Mouse (Mus musculus): ENCODE results near the gene Sv2c. TPM values are rescaled to one million over a fixed set of nuclear protein-coding genes. Genes with fewer than 3 reads are reported as not detected.
A peak's percentile ranks its signal among the peaks of the same experiment; 100 is the strongest.
"Not testable (repeated sequence)": the region's sequence is repeated elsewhere in the genome, so short reads cannot be mapped to it uniquely, and the experiment has no call there.

Gene Sv2c
- total RNA-seq, 4 experiments from 2014 or later: 0.25 to 0.83 (median 0.35) TPM

DNA sequence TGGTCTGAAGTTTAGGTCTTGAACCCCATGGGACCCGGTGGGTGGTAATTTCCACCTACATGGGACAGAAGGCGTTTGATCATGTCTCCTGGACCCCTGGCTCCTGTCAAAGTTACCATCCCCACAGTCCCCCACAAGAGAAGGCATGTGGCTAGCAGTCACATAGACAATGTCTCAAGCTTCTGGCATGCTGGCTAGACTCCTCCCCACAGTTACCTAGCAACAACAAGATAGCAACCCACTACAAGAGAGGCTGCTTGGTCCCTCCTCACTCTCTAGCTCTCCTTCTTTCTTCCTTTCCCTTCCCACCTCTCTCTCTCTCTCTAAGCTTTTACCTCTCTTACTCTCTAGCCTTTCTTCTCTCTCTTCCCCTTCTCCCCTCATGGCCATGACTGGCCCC, 164.3 kb downstream of the Sv2c start:
- DNase-seq (ENCODE audit: low spot score): not testable (repeated sequence)

DNA sequence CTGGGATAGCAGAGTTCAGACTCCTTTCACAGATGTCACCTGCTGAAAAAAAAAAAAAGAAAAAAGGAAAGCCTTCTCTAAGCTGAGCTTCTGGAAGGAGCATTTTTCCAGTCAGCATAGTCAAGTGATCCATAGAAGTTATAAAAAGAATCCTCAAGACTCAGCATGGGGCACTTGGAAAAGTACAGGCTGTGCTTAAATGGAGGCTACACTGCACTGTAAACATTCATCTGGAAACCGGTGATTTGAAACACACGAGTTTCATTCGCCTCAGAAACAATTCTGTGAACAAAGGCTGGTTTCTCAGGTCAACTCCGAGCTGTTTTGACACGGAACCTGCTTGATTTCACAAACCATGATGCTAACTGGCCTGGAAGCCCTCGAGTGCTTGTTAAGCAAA, 165.6 kb downstream of the Sv2c start:
- DNase-seq (ENCODE audit: low spot score): no peak

DNA sequence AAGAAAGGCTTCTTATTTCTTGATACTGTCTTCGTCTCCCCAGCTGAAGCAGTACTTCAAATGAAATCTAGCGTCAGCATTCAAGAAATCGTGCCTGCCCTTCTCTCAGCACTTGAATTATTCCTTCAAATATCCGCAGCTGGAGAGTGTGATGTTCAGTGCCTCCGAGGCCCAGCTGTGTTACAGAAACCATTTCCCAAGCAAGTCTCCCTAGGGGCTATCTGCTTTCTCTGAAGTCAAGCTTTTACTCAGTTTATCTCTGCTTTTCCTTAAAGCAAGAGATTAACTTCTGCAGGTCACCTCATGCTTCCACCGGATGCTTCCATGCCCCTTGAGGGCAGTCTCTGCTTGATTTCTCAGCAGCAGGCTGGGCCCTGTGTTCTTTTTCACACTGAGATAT, 166.8 kb downstream of the Sv2c start:
- no peak for DNase-seq (ENCODE audit: low spot score)

DNA sequence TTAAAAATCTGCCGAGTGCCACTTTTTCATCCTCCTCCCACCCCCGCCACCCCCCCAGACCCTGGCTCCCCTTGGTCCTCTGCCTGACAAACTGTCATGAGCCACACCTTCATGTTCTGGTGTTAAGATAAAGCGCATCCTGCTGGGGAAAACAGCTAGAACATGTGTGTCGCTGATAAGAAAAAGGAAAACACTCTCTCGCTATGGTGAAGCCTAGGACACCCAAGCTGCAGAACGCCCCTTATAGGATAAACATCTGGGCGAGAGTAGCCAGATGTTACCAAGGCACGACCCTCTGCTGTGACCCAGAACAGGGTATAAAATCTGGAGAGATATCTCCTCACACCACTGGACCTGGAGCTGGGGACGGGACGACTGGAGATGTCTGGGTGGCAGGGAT, 167.2 kb downstream of the Sv2c start:
- DNase-seq (ENCODE audit: low spot score): no peak

DNA sequence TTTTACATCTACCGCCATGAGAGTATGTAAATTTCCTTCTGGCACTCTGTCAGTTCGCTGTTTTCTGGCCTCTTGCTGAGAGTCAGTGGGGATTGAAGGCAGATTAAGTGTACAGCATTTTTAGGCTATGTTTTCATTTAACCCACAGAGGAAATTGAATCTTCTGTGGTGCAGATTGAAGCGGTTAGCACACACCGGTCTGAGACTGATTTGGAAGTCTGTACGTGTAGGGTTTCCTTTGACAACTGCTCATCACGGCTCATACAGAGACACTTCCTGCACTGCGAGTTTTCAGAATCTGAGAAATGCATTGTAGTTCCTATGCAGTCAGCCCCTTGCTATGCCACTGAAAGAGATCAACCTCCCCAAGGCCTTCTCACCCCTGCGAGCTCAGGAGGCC, 168.2 kb downstream of the Sv2c start:
- no peak for DNase-seq (ENCODE audit: low spot score)

DNA sequence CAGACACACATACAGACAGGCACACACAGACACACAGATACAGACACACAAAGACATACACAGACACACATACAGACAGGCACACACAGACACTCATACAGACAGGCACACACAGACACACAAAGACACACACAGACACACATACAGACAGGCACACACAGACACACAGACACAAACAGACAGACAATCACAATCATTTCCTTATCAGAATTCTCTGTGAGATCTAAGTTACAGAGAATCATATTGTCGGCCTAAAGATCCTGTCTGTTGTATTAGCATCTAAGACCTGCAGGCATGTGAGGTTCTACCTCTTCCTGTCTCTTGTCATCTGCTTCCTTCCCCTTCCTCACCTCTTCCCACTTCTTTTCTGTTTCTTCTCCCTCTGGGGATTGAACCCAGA, 168.7 kb downstream of the Sv2c start:
- no peak for DNase-seq (ENCODE audit: low spot score)

DNA sequence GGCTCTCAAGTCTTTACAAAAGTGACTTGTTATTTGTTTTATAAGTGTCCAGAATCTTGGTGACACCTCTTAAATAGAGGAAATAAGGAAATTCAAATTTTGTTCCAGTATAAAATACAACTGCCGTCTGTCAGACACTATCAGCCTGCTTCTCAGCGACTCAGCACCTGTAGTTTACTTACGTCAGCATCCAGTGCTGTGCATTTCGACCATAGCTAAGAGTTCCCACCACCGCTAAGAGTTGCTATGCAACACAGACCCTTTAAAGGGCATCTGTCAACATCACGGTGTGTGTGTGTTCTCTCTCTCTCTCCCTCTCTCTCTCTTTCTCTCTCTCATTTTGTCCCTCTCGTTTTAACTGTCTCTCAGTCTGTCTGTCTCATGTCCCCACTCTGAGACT, 170.5 kb downstream of the Sv2c start:
- DNase-seq (ENCODE audit: low spot score): no peak

DNA sequence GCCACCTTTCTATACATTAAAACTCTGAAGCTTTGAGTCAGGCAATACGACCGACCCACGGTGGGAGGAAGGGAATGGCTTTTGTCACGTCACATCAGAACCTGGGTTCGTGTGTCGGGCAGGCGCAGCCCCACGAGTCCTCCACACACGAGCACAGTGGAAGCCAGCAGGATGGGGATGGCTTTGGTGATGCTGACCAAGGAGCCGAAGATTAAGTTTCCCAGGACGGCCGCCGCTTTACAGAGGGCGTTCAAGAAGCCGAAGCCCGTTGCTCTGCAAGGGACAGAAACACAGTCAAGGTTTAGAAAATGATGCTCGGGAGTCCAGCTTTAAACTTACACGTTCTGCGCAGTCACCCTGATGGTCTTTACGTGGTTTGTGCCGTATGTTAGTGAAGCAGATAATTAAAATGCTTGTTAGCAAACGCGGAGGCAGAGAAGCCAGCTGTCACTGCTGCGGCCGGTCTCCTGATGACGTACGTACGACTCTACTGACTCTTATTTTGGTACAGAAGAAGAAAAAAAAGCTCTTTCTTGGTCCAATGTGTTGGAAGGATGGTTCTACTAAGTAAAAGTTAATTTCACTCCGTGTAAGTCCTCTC, 171.1 kb downstream of the Sv2c start:
- DNase-seq (ENCODE audit: low spot score): peak; percentile 31

DNA sequence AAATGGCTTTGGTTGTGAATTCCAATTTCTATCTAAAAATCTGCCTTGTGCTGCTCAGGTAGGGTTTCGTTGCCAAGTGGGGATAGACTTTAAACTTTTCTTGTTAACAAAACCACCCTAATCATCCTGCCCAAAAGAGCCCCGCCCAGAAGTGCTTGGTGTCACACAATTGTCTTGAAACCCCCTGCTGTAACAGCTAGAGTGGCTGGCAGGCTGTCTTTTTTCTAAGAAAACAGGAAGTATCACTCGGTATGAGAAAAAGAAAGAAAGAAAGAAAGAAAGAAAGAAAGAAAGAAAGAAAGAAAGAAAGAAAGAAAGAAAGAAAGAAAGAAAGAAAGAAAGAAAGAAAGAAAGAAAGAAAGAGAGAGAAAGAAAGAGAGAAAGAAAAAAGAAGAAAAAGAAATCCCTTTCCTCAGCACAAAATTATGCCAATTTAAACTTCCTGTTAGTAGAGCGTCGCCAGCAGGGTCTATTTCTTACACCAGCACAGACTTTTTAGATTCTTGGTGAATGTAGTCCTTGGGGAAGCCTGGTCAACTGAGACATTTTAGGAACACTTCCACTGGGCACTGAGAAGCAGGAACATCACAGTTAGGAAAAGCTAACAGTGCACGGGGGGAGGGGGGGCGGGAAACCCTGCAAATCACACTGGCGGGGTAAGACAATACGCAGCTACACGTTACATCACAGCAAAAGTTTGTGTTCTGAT, 171.7 kb downstream of the Sv2c start:
- DNase-seq (ENCODE audit: low spot score): no peak

DNA sequence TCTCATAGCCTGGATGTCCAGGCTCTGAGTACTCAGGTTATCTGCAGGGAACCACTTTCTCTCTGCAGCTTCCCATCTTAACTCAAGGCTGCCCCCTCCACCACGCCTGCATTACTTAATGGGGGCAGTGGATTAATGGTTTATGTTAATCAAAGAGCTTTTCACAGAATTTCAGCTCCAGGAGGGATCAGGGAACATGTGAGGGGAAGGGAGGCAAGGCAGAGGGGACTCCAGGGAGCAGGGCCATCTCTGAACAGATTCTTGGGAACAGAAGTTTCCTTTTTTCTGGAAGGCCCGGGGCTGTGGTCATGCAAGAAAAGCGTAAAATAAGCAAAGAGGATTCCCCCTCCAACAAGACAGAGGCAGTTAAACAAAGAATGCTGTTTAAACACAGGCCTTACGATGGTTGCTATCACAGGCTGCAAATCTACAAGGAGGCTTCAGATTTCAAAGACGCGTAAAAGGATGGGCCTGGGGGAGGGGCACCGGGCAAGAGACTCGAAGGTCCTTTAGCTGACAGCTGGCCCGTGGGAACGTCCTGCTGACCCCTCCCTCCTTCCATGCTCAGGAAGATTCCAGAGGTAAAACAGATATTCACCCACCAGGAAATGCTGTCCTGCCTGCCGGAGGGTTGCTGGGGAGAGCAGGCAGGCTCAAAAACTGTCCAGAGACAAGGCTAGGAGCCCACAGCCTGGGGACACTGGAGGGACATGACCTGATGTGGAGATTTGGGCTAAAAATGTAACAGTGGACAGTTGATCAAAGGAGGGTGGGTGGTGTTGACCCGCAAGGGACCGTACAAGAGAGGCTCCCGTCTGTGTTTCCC, 172.5 kb downstream of the Sv2c start:
- no peak for DNase-seq (ENCODE audit: low spot score)

DNA sequence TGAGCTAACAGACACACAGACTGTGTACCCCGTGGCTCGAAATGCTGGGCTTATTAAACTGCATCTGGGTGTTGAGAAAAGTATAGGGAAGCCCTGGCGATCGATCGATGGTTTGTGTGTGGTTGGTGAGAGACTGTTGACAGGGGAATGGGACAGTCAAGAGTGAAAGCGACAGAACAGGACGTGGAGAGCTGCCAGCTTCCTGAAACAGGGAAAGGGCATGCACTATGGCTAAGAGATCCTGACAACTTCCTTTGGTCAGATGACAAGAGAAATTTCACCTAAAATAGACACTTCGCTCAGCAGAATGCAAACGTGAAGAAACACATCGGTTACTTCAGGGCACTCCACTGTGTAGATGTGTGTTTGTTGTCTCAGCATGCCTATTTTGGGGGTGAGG, 175.2 kb downstream of the Sv2c start:
- DNase-seq (ENCODE audit: low spot score): peak; percentile 37

DNA sequence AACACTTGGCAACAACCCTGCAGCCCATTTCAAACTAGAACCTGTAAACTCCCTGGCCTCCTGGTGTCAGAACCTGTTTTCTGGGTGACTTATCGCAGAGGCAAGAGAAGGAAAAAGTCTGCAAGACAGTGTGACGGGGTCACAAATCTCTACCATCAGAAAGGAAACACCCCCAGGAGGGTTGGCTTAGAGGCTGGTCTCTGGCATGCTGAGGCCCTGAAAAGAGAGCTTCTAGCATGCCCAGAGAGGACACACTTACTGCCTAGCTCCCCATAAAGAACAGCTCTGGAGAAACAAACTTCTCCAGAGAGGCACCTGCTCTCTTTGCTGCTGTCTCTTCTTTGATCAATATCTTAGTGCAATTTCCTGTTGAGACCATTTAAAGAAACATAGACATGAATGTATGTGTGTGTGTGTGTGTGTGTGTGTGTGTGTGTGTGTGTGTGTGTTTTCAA, 176.0 kb downstream of the Sv2c start:
- DNase-seq (ENCODE audit: low spot score): no peak

DNA sequence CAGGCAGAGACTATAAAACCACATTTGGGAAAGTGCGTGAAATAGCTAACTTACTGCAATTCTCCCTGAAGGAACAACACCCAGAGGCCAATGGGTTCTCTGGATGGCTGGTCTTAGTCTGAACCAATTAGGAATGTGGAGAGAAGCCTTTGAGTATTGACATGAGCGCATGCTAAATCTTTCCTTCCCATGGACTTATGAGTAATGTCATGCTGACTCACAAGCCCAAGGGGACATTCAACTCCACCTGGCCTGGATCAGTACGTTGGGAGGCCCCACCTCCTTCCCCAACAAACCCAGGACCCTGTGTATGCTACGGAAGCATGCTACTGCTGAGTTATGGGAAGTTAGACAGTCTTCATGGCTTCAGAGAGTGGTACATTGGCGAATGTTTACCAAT, 177.2 kb downstream of the Sv2c start:
- DNase-seq (ENCODE audit: low spot score): no peak

DNA sequence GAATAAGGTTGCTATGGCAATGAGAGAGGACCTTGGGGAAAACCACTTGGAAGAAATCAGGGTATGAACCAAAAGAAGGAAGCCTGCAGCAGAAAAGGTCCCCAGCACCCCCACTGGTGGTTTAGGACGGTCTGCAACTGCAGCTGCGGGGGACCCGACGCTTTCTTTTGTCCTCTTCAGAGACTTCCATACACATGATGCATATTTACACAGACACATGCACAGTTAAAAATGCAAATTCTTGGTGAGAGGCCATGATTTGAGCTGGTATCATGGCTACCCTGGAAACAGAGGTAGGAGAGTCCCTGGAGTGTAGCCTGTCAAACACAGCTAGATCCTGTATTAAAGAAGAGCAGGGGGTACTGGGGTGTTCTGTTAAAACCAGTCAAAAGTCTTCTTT, 178.7 kb downstream of the Sv2c start:
- no peak for DNase-seq (ENCODE audit: low spot score)

DNA sequence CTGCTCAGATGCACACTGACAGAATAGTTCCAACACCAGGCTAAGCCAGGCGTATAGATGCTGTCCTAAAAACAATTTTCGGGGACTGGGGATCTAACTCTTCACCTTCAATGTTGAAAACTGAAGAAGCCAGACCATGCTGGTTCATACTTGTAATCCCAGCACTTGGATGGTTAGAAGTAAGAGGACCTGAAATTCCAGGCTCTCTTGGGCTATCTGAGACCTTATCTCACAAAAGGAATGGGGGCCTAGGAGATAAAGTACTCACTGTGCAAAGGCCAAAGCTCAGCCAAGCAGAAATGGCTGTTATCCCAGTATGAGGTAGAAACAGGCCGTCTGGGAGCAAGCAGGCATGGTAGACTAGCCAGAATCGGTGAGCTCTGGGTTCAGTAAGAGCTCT, 180.1 kb downstream of the Sv2c start:
- no peak for DNase-seq (ENCODE audit: low spot score)

DNA sequence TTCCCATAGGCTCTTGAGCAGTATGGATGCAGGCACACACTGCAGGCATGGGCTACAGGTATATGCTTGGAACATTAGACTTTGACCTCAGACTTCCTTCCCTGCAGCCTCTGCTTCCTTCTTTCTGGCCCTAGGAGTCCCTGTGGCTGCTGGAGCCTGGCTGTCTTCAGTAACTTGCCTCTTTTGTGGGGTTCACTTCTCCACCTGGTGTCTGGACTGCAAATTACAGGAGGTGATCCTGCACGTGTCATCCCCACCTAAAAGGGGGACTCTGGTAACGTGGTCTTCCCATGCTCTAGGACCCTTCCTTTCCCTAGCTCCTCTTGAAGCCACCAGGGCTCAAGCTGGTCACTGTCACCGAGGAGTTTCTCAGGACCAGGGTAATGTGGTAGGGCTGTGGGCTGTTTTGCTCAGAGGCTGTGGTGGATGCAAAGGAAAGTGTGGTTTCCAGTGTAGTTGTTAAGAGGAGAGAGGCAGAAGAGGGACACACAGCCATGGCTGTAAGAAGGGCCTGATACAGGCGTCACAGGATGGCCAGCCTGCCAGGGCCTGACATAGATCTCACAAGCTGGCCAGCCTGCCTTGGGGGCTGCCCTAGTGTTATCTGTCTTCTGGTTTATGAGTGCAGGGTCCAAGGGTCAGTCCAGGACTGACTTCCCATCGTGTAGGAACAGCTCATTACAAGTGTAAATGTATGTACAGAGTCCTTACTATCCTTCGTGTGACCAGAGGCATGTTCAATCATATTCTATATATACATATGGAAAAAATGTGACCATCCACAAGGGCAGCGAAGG, 181.1 kb downstream of the Sv2c start:
- no peak for DNase-seq (ENCODE audit: low spot score)

DNA sequence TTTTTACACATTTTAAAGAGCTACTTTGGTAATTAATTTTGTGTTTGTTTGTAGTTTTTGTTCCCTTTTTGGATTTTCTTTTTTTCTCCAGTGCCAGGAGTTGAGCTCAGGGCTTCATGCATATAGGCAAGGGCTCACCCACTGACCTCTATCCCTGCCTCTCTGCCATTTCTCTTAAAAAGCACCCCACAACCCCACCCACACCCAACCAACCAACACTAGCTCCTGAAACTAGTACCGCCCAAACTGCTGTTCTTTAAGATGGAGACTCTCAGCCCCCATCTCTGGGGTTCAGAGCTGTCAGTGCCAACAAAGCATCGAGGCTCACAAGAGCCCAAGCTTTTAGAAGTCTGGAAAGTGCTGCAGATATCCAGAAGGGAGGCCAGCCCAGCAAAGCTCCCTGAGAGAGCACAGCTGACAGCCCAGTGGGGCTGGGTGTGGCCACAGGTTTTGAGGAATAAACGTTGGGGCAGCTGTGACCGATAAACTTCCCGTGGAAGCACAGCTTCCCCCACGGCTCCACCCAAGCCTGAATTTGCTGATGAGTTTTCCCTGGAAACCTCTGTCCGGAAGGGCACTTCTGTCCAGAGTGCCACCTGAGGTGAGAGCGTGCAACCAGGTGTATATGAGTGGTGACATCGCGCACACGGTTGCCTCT, 181.8 kb downstream of the Sv2c start:
- no peak for DNase-seq (ENCODE audit: low spot score)

DNA sequence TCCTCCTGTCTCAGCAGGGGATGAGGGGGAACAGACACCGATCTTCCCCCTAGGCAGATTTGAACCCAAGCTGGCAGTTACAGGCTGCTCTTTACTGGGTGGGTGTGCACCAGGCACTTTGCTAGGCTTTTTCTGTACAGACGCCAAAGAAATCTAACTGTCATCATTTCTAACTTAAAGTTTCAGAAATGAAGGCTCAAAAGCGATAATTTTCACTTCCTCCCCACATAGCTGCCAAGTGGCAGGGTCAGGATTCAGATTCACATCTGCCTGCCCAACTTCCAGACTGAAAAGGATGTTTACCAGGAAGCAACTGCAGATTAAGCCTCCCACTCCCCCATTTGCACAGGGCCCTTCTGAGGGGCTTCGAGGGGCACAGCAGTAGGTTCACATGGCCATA, 183.0 kb downstream of the Sv2c start:
- no peak for DNase-seq (ENCODE audit: low spot score)

DNA sequence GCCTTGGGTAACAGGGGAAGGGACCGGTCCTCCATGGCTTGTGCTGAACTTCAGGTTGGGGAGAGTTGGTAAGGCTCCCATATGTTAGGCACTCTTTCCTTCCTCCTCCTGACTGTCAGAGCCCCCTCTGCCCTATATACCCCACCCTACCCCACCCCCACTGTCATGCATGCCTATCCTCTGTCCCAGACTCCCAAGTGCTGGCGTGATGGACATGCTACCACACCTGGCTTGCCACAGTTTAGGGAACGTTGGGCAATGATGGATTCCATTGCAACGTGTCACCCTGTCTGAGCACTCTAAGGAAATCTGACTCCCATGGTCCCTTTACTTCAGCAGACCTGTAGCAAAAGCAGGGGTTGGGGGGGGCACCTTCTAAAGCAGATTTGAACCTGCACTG, 183.6 kb downstream of the Sv2c start:
- DNase-seq (ENCODE audit: low spot score): no peak

DNA sequence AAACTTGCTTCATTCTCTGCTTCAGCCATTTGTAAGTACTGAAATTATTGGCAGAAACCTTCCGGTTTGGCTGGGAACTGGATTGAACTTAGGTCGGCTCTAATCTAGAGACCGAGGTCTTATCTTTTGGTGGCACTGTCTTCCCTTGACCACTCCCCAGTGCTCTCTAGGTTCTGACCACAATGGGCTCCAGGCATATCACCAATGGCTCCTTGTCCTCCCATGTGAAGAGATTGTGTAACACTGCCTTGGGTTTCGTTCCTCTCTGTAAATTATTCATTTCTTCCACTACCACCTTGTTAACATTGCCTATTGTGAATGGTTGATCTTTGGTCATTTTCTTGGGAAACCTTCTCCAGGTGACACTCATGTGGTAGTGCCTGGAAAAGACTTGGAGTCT, 184.0 kb downstream of the Sv2c start:
- DNase-seq (ENCODE audit: low spot score): no peak

DNA sequence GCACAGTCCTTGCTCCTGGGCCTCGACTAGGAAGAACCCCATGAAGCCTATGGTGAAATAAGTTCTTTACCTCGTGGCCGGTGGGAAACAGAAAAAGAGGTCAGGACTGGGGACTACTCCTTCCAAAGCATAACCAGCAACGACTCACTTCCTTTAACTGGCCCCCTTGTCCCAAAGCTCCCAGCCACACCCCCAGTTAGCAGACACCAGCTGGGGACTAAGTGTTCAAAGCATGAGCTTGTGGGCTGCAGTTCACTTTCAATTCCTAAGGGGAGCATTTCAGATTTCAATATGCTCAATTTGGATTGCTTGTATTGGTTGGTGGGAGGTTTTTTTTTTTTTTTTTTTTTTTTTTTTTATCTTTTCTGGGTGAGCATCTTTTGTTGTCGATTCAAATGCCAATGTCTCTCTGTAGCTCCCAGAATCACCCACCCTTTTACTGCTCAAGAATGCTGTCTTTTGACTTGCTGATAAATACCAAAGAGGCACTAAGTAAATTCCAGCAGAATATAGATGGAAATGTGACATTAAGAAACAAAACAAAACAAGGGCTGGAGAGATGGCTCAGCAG, 186.4 kb downstream of the Sv2c start:
- DNase-seq (ENCODE audit: low spot score): no peak
